Mouse (Mus musculus) bone marrow, adult 2 months (tissue): ENCODE results near the gene Slc6a20b. TPM values are rescaled to one million over a fixed set of nuclear protein-coding genes. Genes with fewer than 3 reads are reported as not detected.

Source experiments
- H3K27ac ChIP-seq: fragments of 200-500 bp; 2 replicates; pipeline ENCODE4 v1.5.1; 2012; ENCODE audit warnings: low read depth, mild to moderate bottlenecking, control low read depth, inconsistent platforms, low read length; ENCODE audit not compliant: control insufficient read depth, poor library complexity, insufficient read depth
- H3K4me1 ChIP-seq: fragments of 200-500 bp; 2 replicates; pipeline ENCODE4 v1.6.1; 2011; ENCODE audit warnings: low read length; ENCODE audit not compliant: control insufficient read depth, insufficient read depth
- H3K4me3 ChIP-seq: fragments of 200-500 bp; replicated peaks from 2 replicates; pipeline ENCODE3; 2011; ENCODE audit warnings: mild to moderate bottlenecking, low read depth, low read length, control low read depth; ENCODE audit not compliant: control insufficient read depth
- CTCF ChIP-seq: fragments of 200-500 bp; IDR thresholded peaks from 2 replicates; pipeline ENCODE4 v1.5.1; 2011; ENCODE audit warnings: low read length, control low read depth; ENCODE audit not compliant: control insufficient read depth, insufficient read depth
- POLR2A ChIP-seq: fragments of 200-500 bp; IDR thresholded peaks from 2 replicates; pipeline ENCODE4 v1.6.1; 2011; ENCODE audit warnings: low read depth, mild to moderate bottlenecking, control low read depth, low read length, borderline replicate concordance; ENCODE audit not compliant: control insufficient read depth
- WGBS: fragments of 180-500 bp; shearing (Covaris S2); methylation state at CpG from one replicate; pipeline ENCODE4 v1.1.7; 2018; 5-methylcytosine and 5-hydroxymethylcytosine counted together
- polyA plus RNA-seq: library from polyadenylated mRNA; stranded (reverse); fragments of >200 nt; gene quantifications from 2 replicates; pipeline ENCODE4 v1.2.4, GENCODE M21; 2011; ENCODE audit warnings: low replicate concordance; ENCODE audit not compliant: missing spikeins, insufficient read depth, insufficient read length

Gene Slc6a20b
- polyA plus RNA-seq, 1 experiment = 7.7 TPM

- 91% methylated on average over 3 of the region's 3 CpGs for WGBS
- no peak overlapping the region for H3K27ac ChIP-seq
- H3K4me1 ChIP-seq = no peaks in the 10 kb centered on the region
- TF ChIP-seq CTCF = no peak
- TF ChIP-seq POLR2A = no peak
- H3K4me3 ChIP-seq = no peak overlapping the region
Observed at GRCm38 (mm10) chr9:123554599-123554998, 77.8 kb downstream of the Slc6a20b start.

Other genes starting within 250 kb of the Slc6a20b start
- gene Limd1, start 153.9 kb downstream of the Slc6a20b start, polyA plus RNA-seq = 16.0 and 19.0 TPM in 2 replicates
- gene Sacm1l, start 102.8 kb downstream of the Slc6a20b start, polyA plus RNA-seq = 5.8 and 9.0 TPM in 2 replicates
- gene Ccr9, start 45.9 kb upstream of the Slc6a20b start, polyA plus RNA-seq = 0.25 and 0.97 TPM in 2 replicates
- gene Slc6a20a, start 46.3 kb upstream of the Slc6a20b start, polyA plus RNA-seq = 20.2 and 22.0 TPM in 2 replicates
- gene Lztfl1, start 85.1 kb upstream of the Slc6a20b start, polyA plus RNA-seq = 5.9 and 10.7 TPM in 2 replicates
- gene Cxcr6, start 173.9 kb upstream of the Slc6a20b start, polyA plus RNA-seq = not detected in 2 replicates
- gene Fyco1, start 219.3 kb upstream of the Slc6a20b start, polyA plus RNA-seq = 5.2 and 12.2 TPM in 2 replicates
- not detected in 2 replicates for gene Xcr1, start 229.5 kb upstream of the Slc6a20b start, polyA plus RNA-seq